Mouse (Mus musculus): ENCODE measurements around the gene Olfr887. TPM values are rescaled to one million over a fixed set of nuclear protein-coding genes. Genes with fewer than 3 reads are reported as not detected.

Gene Olfr887
- not detected for total RNA-seq (2021)
- long read RNA-seq, experiment 1 = 0 reads
- long read RNA-seq, experiment 2 = 0 reads

DNA sequence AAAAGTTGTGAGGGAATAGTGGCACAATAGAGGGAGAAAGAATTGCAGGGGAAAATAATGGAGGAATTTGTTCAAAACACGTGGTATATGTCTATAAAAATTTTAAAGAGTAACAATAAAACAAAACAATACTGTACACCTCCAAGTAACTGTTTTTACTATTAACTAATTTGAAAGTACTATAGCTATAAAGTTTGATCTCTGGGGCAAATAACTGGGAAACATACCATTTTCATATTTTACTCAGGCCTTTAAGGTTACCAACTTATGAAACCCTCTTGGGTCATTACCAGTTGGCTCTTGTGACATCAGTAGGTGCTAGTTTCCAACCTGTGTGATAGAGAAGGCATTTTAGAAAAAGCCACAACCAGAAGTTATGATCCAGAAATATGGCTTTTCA lies at the start of gene Olfr887:
Olfr887 (plus strand) TSS at position 301 of the 400 bp plus-strand sequence.
- DNase-seq (ENCODE audit: low spot score in 2 of 2) = no peak

GRCm38 (mm10) chr9:38046255-38046654 lies 37.6 kb upstream of the Olfr887 start, which contains the start of gene Olfr884:
Gene Olfr884 (plus strand): TSS chr9:38046555.
- DNase-seq (ENCODE audit: low spot score in 2 of 2) = no peak

GRCm38 (mm10) chr9:38061022-38061421 lies 22.9 kb upstream of the Olfr887 start, which contains the start of gene Olfr885:
Gene Olfr885 (plus strand): TSS chr9:38061322.
- no peak for DNase-seq (ENCODE audit: low spot score in 2 of 2)

DNA sequence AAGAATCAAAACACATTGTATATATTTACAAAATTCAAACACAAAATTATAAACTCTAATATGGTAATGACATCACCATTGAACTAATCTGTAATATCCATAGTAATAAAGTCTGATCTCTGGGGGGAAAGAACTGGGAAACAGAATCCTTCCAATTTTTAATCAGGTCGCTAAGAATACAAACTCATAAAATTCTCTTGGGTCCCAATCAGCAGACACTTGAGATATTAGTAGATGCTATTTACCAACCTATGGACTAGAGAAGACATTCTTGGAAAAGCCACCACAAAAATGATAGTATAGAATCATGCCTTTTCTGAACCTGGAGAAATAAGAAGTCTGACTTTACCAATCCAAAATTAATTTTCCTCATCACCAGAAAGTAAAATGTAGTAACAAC lies 24.0 kb downstream of the Olfr887 start, which contains the start of gene Olfr888:
Olfr888 (plus strand) TSS at position 301 of the 400 bp plus-strand sequence.
- DNase-seq (ENCODE audit: low spot score in 2 of 2) = no peak

GRCm38 (mm10) chr9:38114898-38115297 lies 31.0 kb downstream of the Olfr887 start, which contains the start of gene Olfr889:
Gene Olfr889 (plus strand): TSS chr9:38115198.
- DNase-seq (ENCODE audit: low spot score in 2 of 2) = no peak

Other genes starting within 250 kb of the Olfr887 start
- gene Olfr877, start 229.8 kb upstream of the Olfr887 start, total RNA-seq (2021) = not detected
- gene Olfr145, start 187.3 kb upstream of the Olfr887 start, total RNA-seq (2021) = not detected
- not detected for gene Olfr878, start 166.2 kb upstream of the Olfr887 start, total RNA-seq (2021)
- not detected for gene Olfr881, start 92.2 kb upstream of the Olfr887 start, total RNA-seq (2021)
- gene Olfr883, start 58.3 kb upstream of the Olfr887 start, total RNA-seq (2021) = not detected
- not detected for gene Olfr884, start 37.5 kb upstream of the Olfr887 start, total RNA-seq (2021)
- gene Olfr885, start 22.8 kb upstream of the Olfr887 start, total RNA-seq (2021) = not detected
- gene Olfr888, start 24.1 kb downstream of the Olfr887 start, total RNA-seq (2021) = not detected
- under 1 TPM in 1 of 2 experiments, not detected in 1; 0.17 TPM for gene Olfr889, start 31.1 kb downstream of the Olfr887 start, total RNA-seq (2021)
- not detected for gene Olfr890, start 58.4 kb downstream of the Olfr887 start, total RNA-seq (2021)
- not detected for gene Olfr891, start 96.7 kb downstream of the Olfr887 start, total RNA-seq (2021)
- not detected for gene Olfr893, start 124.3 kb downstream of the Olfr887 start, total RNA-seq (2021)
- not detected for gene Olfr894, start 134.0 kb downstream of the Olfr887 start, total RNA-seq (2021)
- gene Olfr143, start 168.7 kb downstream of the Olfr887 start, total RNA-seq (2021) = not detected
- gene Olfr895, start 183.8 kb downstream of the Olfr887 start, total RNA-seq (2021) = not detected
- gene Olfr896-ps1, start 207.0 kb downstream of the Olfr887 start, total RNA-seq (2021) = not detected
- gene Olfr25, start 245.0 kb downstream of the Olfr887 start, total RNA-seq (2021) = not detected